Mouse (Mus musculus): ENCODE measurements around the gene Slain1. TPM values are rescaled to one million over a fixed set of nuclear protein-coding genes. Genes with fewer than 3 reads are reported as not detected.
A peak's percentile ranks its signal among the peaks of the same experiment; 100 is the strongest.

Slain1 gene
- total RNA-seq (2014; rRNA removed): 70.0 and 89.7 TPM in 2 replicates
- 16.6 and 20.3 TPM in 2 replicates for polyA plus RNA-seq (2015; fragmentation: Nextera tagmentation; extraction: Ambion mirVana)

- Histone ChIP-seq H3K4me3 (ENCODE audit: low read depth, low read length) (peak within 1 kb of the TSS; percentile 98), H3K27me3 (ENCODE audit: insufficient read depth, low read length) (no peaks in the 10 kb centered on the region), H3K4me2 (ENCODE audit: low read depth, low read length, poor library complexity, severe bottlenecking) (peak within 1 kb of the TSS; percentile 69), H3K36me3 (ENCODE audit: insufficient read depth, low read length) (no peaks in the 10 kb centered on the region), H3K9me3 (ENCODE audit: low read length) (no peaks in the 10 kb centered on the region), H3K27ac (ENCODE audit: low read depth, low read length) (peak within 1 kb of the TSS; percentile 98), H3K4me1 (ENCODE audit: insufficient read depth, low read length) (peaks cover 8% of the 10 kb centered on the region; the same call in 1 of the 2 replicates), H3K9ac (replicated peaks; ENCODE audit: low read length, poor library complexity, severe bottlenecking) (peak within 1 kb of the TSS; percentile 99)
- DNase-seq (ENCODE audit: low spot score) (peak; percentile 95), ATAC-seq (ENCODE audit: low FRiP score) (peak; percentile 95)
- 1% methylated on average over 23 of the region's 32 CpGs for WGBS
- no peak for TF ChIP-seq CTCF (IDR thresholded peaks at IDR 0.05)
Measured at GRCm38 (mm10) chr14:103649896-103650334, at the start of gene Slain1. Slain1 (plus strand) TSS chr14:103650228.

GRCm38 (mm10) chr14:103608063-103608462, 42.0 kb upstream of the Slain1 start:
- Histone ChIP-seq H3K27me3 (ENCODE audit: insufficient read depth, low read length) (no peaks in the 10 kb centered on the region), H3K4me3 (ENCODE audit: low read depth, low read length) (no peak overlapping the region), H3K4me1 (ENCODE audit: insufficient read depth, low read length) (no peaks in the 10 kb centered on the region), H3K36me3 (ENCODE audit: insufficient read depth, low read length) (no peaks in the 10 kb centered on the region), H3K9ac (replicated peaks; ENCODE audit: low read length, poor library complexity, severe bottlenecking) (no peak overlapping the region), H3K27ac (ENCODE audit: low read depth, low read length) (no peak overlapping the region), H3K9me3 (ENCODE audit: low read length) (no peaks in the 10 kb centered on the region), H3K4me2 (ENCODE audit: low read depth, low read length, poor library complexity, severe bottlenecking) (no peak overlapping the region)
- no peak for TF ChIP-seq CTCF (IDR thresholded peaks at IDR 0.05)
- ATAC-seq (ENCODE audit: low FRiP score) (no peak), DNase-seq (ENCODE audit: low spot score) (no peak)
- 85% methylated on average over 8 of the region's 8 CpGs for WGBS

GRCm38 (mm10) chr14:103613573-103614271, 36.3 kb upstream of the Slain1 start:
- no peaks in the 10 kb centered on the region for H3K27me3 ChIP-seq (ENCODE audit: insufficient read depth, low read length)
- no peak overlapping the region for H3K4me3 ChIP-seq (ENCODE audit: low read depth, low read length)
- H3K36me3 ChIP-seq (ENCODE audit: insufficient read depth, low read length): no peaks in the 10 kb centered on the region
- no peak for TF ChIP-seq CTCF (IDR thresholded peaks at IDR 0.05)
- no peak for ATAC-seq (ENCODE audit: low FRiP score)
- H3K27ac ChIP-seq (ENCODE audit: low read depth, low read length): no peak overlapping the region
- H3K9ac ChIP-seq (replicated peaks; ENCODE audit: low read length, poor library complexity, severe bottlenecking): no peak overlapping the region
- no peak overlapping the region for H3K4me2 ChIP-seq (ENCODE audit: low read depth, low read length, poor library complexity, severe bottlenecking)
- H3K9me3 ChIP-seq (ENCODE audit: low read length): no peaks in the 10 kb centered on the region
- WGBS: 56% methylated on average over 6 of the region's 6 CpGs
- H3K4me1 ChIP-seq (ENCODE audit: insufficient read depth, low read length): no peaks in the 10 kb centered on the region
- DNase-seq (ENCODE audit: low spot score): no peak

GRCm38 (mm10) chr14:103614272-103614587, 35.8 kb upstream of the Slain1 start:
- no peak overlapping the region for H3K9ac ChIP-seq (replicated peaks; ENCODE audit: low read length, poor library complexity, severe bottlenecking)
- H3K27ac ChIP-seq (ENCODE audit: low read depth, low read length): no peak overlapping the region
- ATAC-seq (ENCODE audit: low FRiP score) (no peak), DNase-seq (ENCODE audit: low spot score) (no peak)
- no peaks in the 10 kb centered on the region for H3K4me1 ChIP-seq (ENCODE audit: insufficient read depth, low read length)
- no peak overlapping the region for H3K4me3 ChIP-seq (ENCODE audit: low read depth, low read length)
- no peaks in the 10 kb centered on the region for H3K9me3 ChIP-seq (ENCODE audit: low read length)
- no peaks in the 10 kb centered on the region for H3K27me3 ChIP-seq (ENCODE audit: insufficient read depth, low read length)
- H3K36me3 ChIP-seq (ENCODE audit: insufficient read depth, low read length): no peaks in the 10 kb centered on the region
- TF ChIP-seq CTCF (IDR thresholded peaks at IDR 0.05): no peak
- WGBS: 81% methylated on average over 4 of the region's 4 CpGs
- H3K4me2 ChIP-seq (ENCODE audit: low read depth, low read length, poor library complexity, severe bottlenecking): no peak overlapping the region

- Histone ChIP-seq H3K4me2 (ENCODE audit: low read depth, low read length, poor library complexity, severe bottlenecking) (no peak overlapping the region), H3K36me3 (ENCODE audit: insufficient read depth, low read length) (no peaks in the 10 kb centered on the region), H3K4me1 (ENCODE audit: insufficient read depth, low read length) (no peaks in the 10 kb centered on the region), H3K9me3 (ENCODE audit: low read length) (no peaks in the 10 kb centered on the region), H3K9ac (replicated peaks; ENCODE audit: low read length, poor library complexity, severe bottlenecking) (no peak overlapping the region), H3K27me3 (ENCODE audit: insufficient read depth, low read length) (no peaks in the 10 kb centered on the region), H3K4me3 (ENCODE audit: low read depth, low read length) (no peak overlapping the region), H3K27ac (ENCODE audit: low read depth, low read length) (no peak overlapping the region)
- no peak for DNase-seq (ENCODE audit: low spot score)
- 92% methylated on average over 4 of the region's 4 CpGs for WGBS
- ATAC-seq (ENCODE audit: low FRiP score): no peak
- TF ChIP-seq CTCF (IDR thresholded peaks at IDR 0.05): no peak
Measured at GRCm38 (mm10) chr14:103619756-103620155, 30.3 kb upstream of the Slain1 start.

GRCm38 (mm10) chr14:103621207-103621606, 28.8 kb upstream of the Slain1 start:
- no peaks in the 10 kb centered on the region for H3K27me3 ChIP-seq (ENCODE audit: insufficient read depth, low read length)
- DNase-seq (ENCODE audit: low spot score) (no peak), ATAC-seq (ENCODE audit: low FRiP score) (no peak)
- H3K27ac ChIP-seq (ENCODE audit: low read depth, low read length): no peak overlapping the region
- 81% methylated on average over 2 of the region's 2 CpGs for WGBS
- no peak overlapping the region for H3K4me3 ChIP-seq (ENCODE audit: low read depth, low read length)
- no peaks in the 10 kb centered on the region for H3K36me3 ChIP-seq (ENCODE audit: insufficient read depth, low read length)
- H3K9ac ChIP-seq (replicated peaks; ENCODE audit: low read length, poor library complexity, severe bottlenecking): no peak overlapping the region
- no peaks in the 10 kb centered on the region for H3K4me1 ChIP-seq (ENCODE audit: insufficient read depth, low read length)
- no peaks in the 10 kb centered on the region for H3K9me3 ChIP-seq (ENCODE audit: low read length)
- TF ChIP-seq CTCF (IDR thresholded peaks at IDR 0.05): no peak
- H3K4me2 ChIP-seq (ENCODE audit: low read depth, low read length, poor library complexity, severe bottlenecking): no peak overlapping the region
